Mouse (Mus musculus): ENCODE measurements around the gene Gcnt2. TPM values are rescaled to one million over a fixed set of nuclear protein-coding genes. Genes with fewer than 3 reads are reported as not detected.
A peak's percentile ranks its signal among the peaks of the same experiment; 100 is the strongest.

Gene Gcnt2
- polyA plus RNA-seq, 1 experiment from 2014 or later = 6.9 TPM

DNA sequence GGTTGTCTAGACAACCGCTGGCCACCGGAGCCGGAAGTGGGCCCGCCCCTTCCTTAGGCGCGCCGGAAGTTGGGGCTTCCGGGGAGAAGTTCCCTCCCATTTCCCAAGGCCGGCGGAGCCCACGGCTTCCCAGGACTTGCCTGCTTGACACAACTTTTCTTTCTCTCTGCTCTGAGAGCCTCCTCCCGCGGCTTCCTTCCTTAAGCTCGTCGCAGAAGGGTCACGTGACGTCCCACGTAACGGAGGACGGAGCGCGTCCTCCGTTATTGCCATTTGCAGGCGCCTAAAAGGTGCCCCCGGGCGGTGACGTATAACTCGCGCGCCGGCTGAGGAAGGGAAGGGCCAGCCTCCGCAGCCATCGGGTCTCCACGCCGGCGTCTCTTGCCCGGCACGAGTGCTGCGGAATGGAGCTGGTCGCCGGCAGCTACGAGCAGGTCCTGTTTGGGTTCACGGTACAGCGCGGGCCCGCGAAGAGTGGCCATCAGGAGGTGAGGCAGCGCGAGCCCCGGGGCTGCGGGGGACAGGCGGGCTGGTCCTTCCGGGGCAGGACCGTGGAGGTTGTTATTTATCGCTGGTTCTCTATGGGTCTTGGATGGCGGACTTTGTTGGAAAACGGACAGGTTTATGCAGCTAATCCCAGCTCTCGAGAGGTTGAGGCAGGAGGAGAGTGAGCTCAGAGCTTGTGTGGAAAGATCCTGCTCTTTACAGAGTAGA, 141.5 kb downstream of the Gcnt2 start, which contains the start of gene Pak1ip1:
Gene Pak1ip1, plus strand, starts transcription at position 98 of the 714 bp plus-strand sequence.
- peak; percentile 94 for ATAC-seq (ENCODE audit: low FRiP score, low TSS enrichment)
- Histone ChIP-seq H3K9me3 (ENCODE audit: control insufficient read depth, low read length) (no peaks in the 10 kb centered on the region), H3K4me2 (replicated peaks; ENCODE audit: low read depth, low read length) (peak within 1 kb of the TSS; percentile 82), H3K9ac (ENCODE audit: low read depth, low read length) (peak within 1 kb of the TSS; percentile 92), H3K36me3 (ENCODE audit: control insufficient read depth, insufficient read depth, low read length) (peaks cover 18% of the 10 kb centered on the region), H3K4me1 (ENCODE audit: control insufficient read depth, insufficient read depth, low read length) (peaks cover 8% of the 10 kb centered on the region), H3K27ac (ENCODE audit: low read depth, low read length) (peak within 1 kb of the TSS; percentile 98), H3K27me3 (ENCODE audit: control insufficient read depth, insufficient read depth, low read length) (no peaks in the 10 kb centered on the region), H3K4me3 (ENCODE audit: low read length) (peak within 1 kb of the TSS; percentile 80)
- under 1% methylated on average over 58 of the region's 58 CpGs for WGBS

- H3K9ac ChIP-seq (ENCODE audit: low read depth, low read length) = peak overlapping the region; percentile 31; the same call in 1 of the 2 replicates
- ATAC-seq (ENCODE audit: low FRiP score, low TSS enrichment) = no peak
- WGBS = 82% methylated on average over 5 of the region's 5 CpGs
Measured at GRCm38 (mm10) chr13:41002001-41002400, 142.4 kb downstream of the Gcnt2 start.

GRCm38 (mm10) chr13:41006244-41006643, 146.7 kb downstream of the Gcnt2 start:
- H3K9ac ChIP-seq (ENCODE audit: low read depth, low read length) = no peak overlapping the region
- no peak for ATAC-seq (ENCODE audit: low FRiP score, low TSS enrichment)
- no peaks in the 10 kb centered on the region for H3K27me3 ChIP-seq (ENCODE audit: control insufficient read depth, insufficient read depth, low read length)
- no peaks in the 10 kb centered on the region for H3K9me3 ChIP-seq (ENCODE audit: control insufficient read depth, low read length)
- H3K36me3 ChIP-seq (ENCODE audit: control insufficient read depth, insufficient read depth, low read length) = peaks cover 70% of the 10 kb centered on the region
- WGBS = 93% methylated on average over 4 of the region's 4 CpGs
- H3K27ac ChIP-seq (ENCODE audit: low read depth, low read length) = no peak overlapping the region
- H3K4me1 ChIP-seq (ENCODE audit: control insufficient read depth, insufficient read depth, low read length) = peaks cover 5% of the 10 kb centered on the region
- no peak overlapping the region for H3K4me2 ChIP-seq (replicated peaks; ENCODE audit: low read depth, low read length)
- no peak overlapping the region for H3K4me3 ChIP-seq (ENCODE audit: low read length)

More at GRCm38 (mm10) chr13:41002001-41002400, 142.4 kb downstream of the Gcnt2 start:
- H3K4me2 ChIP-seq (replicated peaks; ENCODE audit: low read depth, low read length) = peak overlapping the region; percentile 82
- peaks cover 8% of the 10 kb centered on the region for H3K4me1 ChIP-seq (ENCODE audit: control insufficient read depth, insufficient read depth, low read length)
- H3K27me3 ChIP-seq (ENCODE audit: control insufficient read depth, insufficient read depth, low read length) = no peaks in the 10 kb centered on the region
- H3K4me3 ChIP-seq (ENCODE audit: low read length) = peak overlapping the region; percentile 80
- H3K36me3 ChIP-seq (ENCODE audit: control insufficient read depth, insufficient read depth, low read length) = peaks cover 27% of the 10 kb centered on the region
- H3K9me3 ChIP-seq (ENCODE audit: control insufficient read depth, low read length) = no peaks in the 10 kb centered on the region
- H3K27ac ChIP-seq (ENCODE audit: low read depth, low read length) = no peak overlapping the region

GRCm38 (mm10) chr13:41008271-41008670, 148.7 kb downstream of the Gcnt2 start:
- 82% methylated on average over 10 of the region's 10 CpGs for WGBS
- peaks cover 87% of the 10 kb centered on the region for H3K36me3 ChIP-seq (ENCODE audit: control insufficient read depth, insufficient read depth, low read length)
- no peak overlapping the region for H3K4me2 ChIP-seq (replicated peaks; ENCODE audit: low read depth, low read length)

DNA sequence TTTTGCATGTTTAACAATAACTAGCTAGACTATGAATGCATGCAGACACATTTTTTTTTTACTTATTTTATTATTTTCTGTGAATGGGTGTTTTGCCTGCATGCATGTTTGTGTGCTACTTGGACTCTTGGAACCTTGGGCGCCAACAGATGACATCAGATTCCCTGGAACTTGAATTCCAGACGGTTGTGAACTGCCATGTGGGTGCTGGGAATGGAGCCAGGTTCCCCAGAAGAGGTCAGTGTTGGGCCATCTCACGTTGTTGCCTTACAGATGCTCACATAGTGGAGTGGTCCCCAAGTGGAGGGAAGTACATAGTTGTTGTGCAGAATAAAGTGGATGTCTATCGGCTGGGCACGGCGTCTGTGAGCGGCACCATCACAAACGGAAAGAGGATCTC, 149.4 kb downstream of the Gcnt2 start:
- 85% methylated on average over 8 of the region's 8 CpGs for WGBS
- Histone ChIP-seq H3K4me3 (ENCODE audit: low read length) (no peak overlapping the region), H3K36me3 (ENCODE audit: control insufficient read depth, insufficient read depth, low read length) (peaks cover 87% of the 10 kb centered on the region), H3K9ac (ENCODE audit: low read depth, low read length) (no peak overlapping the region), H3K4me2 (replicated peaks; ENCODE audit: low read depth, low read length) (no peak overlapping the region), H3K27ac (ENCODE audit: low read depth, low read length) (no peak overlapping the region), H3K27me3 (ENCODE audit: control insufficient read depth, insufficient read depth, low read length) (no peaks in the 10 kb centered on the region), H3K4me1 (ENCODE audit: control insufficient read depth, insufficient read depth, low read length) (no peaks in the 10 kb centered on the region), H3K9me3 (ENCODE audit: control insufficient read depth, low read length) (no peaks in the 10 kb centered on the region)
- no peak for ATAC-seq (ENCODE audit: low FRiP score, low TSS enrichment)

More at GRCm38 (mm10) chr13:41008271-41008670, 148.7 kb downstream of the Gcnt2 start:
- no peaks in the 10 kb centered on the region for H3K27me3 ChIP-seq (ENCODE audit: control insufficient read depth, insufficient read depth, low read length)
- no peaks in the 10 kb centered on the region for H3K9me3 ChIP-seq (ENCODE audit: control insufficient read depth, low read length)
- H3K9ac ChIP-seq (ENCODE audit: low read depth, low read length) = no peak overlapping the region
- no peak overlapping the region for H3K4me3 ChIP-seq (ENCODE audit: low read length)
- H3K4me1 ChIP-seq (ENCODE audit: control insufficient read depth, insufficient read depth, low read length) = no peaks in the 10 kb centered on the region
- ATAC-seq (ENCODE audit: low FRiP score, low TSS enrichment) = no peak
- H3K27ac ChIP-seq (ENCODE audit: low read depth, low read length) = no peak overlapping the region

Small RNA genes within 50 kb of the gene (microRNA-seq; reads per million reads assigned to microRNA genes)
- gene Mir5124a = not detected

Other genes with a start within 250 kb of the Gcnt2 start
- 3.6 and 4.8 TPM in 2 replicates for gene Tfap2a, start 121.4 kb upstream of the Gcnt2 start, polyA plus RNA-seq (2014; fragmentation: Nextera tagmentation; extraction: Ambion mirVana)
- gene Pak1ip1, start 141.3 kb downstream of the Gcnt2 start, polyA plus RNA-seq (2014; fragmentation: Nextera tagmentation; extraction: Ambion mirVana) = 78.0 and 79.5 TPM in 2 replicates
- gene Tmem14c, start 156.5 kb downstream of the Gcnt2 start, polyA plus RNA-seq (2014; fragmentation: Nextera tagmentation; extraction: Ambion mirVana) = 225 and 231 TPM in 2 replicates
- gene Mak, start 220.0 kb downstream of the Gcnt2 start, polyA plus RNA-seq (2014; fragmentation: Nextera tagmentation; extraction: Ambion mirVana) = 0.50 and 1.2 TPM in 2 replicates